Mouse (Mus musculus) myocyte (in vitro differentiated cells): ENCODE data around the gene Golt1a. TPM values are rescaled to one million over a fixed set of nuclear protein-coding genes. Genes with fewer than 3 reads are reported as not detected.

Experiments used
- H3K27me3 ChIP-seq: one replicate; pipeline ENCODE4 v1.6.1; 2011; ENCODE audit not compliant: control insufficient read depth, insufficient read depth, insufficient read length
- H3K36me3 ChIP-seq: one replicate; pipeline ENCODE4 v1.6.1; 2011; ENCODE audit not compliant: control insufficient read depth, insufficient read depth
- H3K4me2 ChIP-seq: one replicate; pipeline ENCODE4 v1.6.1; 2011; ENCODE audit warnings: low read depth, control low read depth
- H3K4me3 ChIP-seq: one replicate; pipeline ENCODE4 v1.5.1; 2011; ENCODE audit warnings: mild to moderate bottlenecking, control low read depth, moderate library complexity
- H3K79me2 ChIP-seq: one replicate; pipeline ENCODE4 v1.6.1; 2011; ENCODE audit not compliant: control insufficient read depth, insufficient read depth
- H3ac ChIP-seq: one replicate; pipeline ENCODE4 v1.6.1; 2011; ENCODE audit not compliant: control insufficient read depth, insufficient read length
- CEBPB ChIP-seq: IDR thresholded peaks from 2 replicates; pipeline ENCODE4 v1.6.1; 2011; ENCODE audit warnings: mild to moderate bottlenecking, moderate library complexity; ENCODE audit not compliant: poor library complexity, insufficient read depth, severe bottlenecking
- E2F4 ChIP-seq: IDR thresholded peaks from one replicate; pipeline ENCODE4 v1.6.1; 2011; ENCODE audit warnings: mild to moderate bottlenecking, control low read depth, moderate library complexity; ENCODE audit not compliant: insufficient read depth
- MAX ChIP-seq: IDR thresholded peaks from one replicate; pipeline ENCODE4 v1.6.1; 2011; ENCODE audit warnings: low read depth, mild to moderate bottlenecking, control low read depth
- MYOD1 ChIP-seq, 3 experiments: IDR thresholded peaks; one replicate each; pipeline ENCODE4 v1.6.1; 2011; ENCODE audit warnings: control low read depth in 2 of 3, low read depth in 2 of 3, mild to moderate bottlenecking in 2 of 3, moderate library complexity in 1 of 3; ENCODE audit not compliant: insufficient read length in 2 of 3, control insufficient read depth in 1 of 3
- MYOG ChIP-seq, 3 experiments: IDR thresholded peaks; one replicate each; pipeline ENCODE4 v1.6.1; 2011; ENCODE audit warnings: control low read depth in 2 of 3, low read depth in 2 of 3, mild to moderate bottlenecking in 2 of 3; ENCODE audit not compliant: insufficient read length in 2 of 3, control insufficient read depth in 1 of 3, insufficient read depth in 1 of 3
- POLR2A ChIP-seq: IDR thresholded peaks from one replicate; pipeline ENCODE4 v1.6.1; 2011; ENCODE audit warnings: low read depth, mild to moderate bottlenecking, control low read depth, moderate library complexity; ENCODE audit not compliant: insufficient read length
- POLR2AphosphoS2 ChIP-seq: IDR thresholded peaks from one replicate; pipeline ENCODE4 v1.6.1; 2011; ENCODE audit warnings: low read depth, control low read depth; ENCODE audit not compliant: insufficient read length
- REST ChIP-seq: IDR thresholded peaks from one replicate; pipeline ENCODE4 v1.6.1; 2011; ENCODE audit warnings: mild to moderate bottlenecking, control low read depth, moderate library complexity; ENCODE audit not compliant: insufficient read depth, insufficient read length
- SRF ChIP-seq: IDR thresholded peaks from one replicate; pipeline ENCODE4 v1.6.1; 2011; ENCODE audit warnings: low read depth; ENCODE audit not compliant: control insufficient read depth, insufficient read length
- TCF12 ChIP-seq: IDR thresholded peaks from one replicate; pipeline ENCODE4 v1.6.1; 2011; ENCODE audit warnings: mild to moderate bottlenecking, control low read depth; ENCODE audit not compliant: poor library complexity, insufficient read depth, severe bottlenecking
- TCF3 ChIP-seq: IDR thresholded peaks from one replicate; pipeline ENCODE4 v1.6.1; 2011; ENCODE audit warnings: low read depth, control low read depth; ENCODE audit not compliant: insufficient read length
- USF1 ChIP-seq: IDR thresholded peaks from one replicate; pipeline ENCODE4 v1.6.1; 2011; ENCODE audit warnings: low read depth, mild to moderate bottlenecking, control low read depth, moderate library complexity
- polyA plus RNA-seq: library from polyadenylated mRNA; unstranded; fragments of >200 nt; fragmentation: generic; extraction: Trizol; gene quantifications from one replicate; pipeline ENCODE4 v1.2.1, GENCODE M21; 2012; ENCODE audit warnings: missing spikeins

Golt1a gene
- polyA plus RNA-seq, 1 experiment = not detected

GRCm38 (mm10) chr1:133344357-133344756 is 34.8 kb downstream of the Golt1a start:
- Histone ChIP-seq H3K4me2 (no peak overlapping the region), H3K27me3 (peaks cover 13% of the 10 kb centered on the region), H3ac (no peak overlapping the region), H3K36me3 (no peaks in the 10 kb centered on the region), H3K4me3 (no peak overlapping the region), H3K79me2 (no peaks in the 10 kb centered on the region)
- TF ChIP-seq SRF = no peak
- TF ChIP-seq POLR2A = no peak
- no peak for TF ChIP-seq E2F4
- no peak for TF ChIP-seq USF1
- no peak for TF ChIP-seq REST
- TF ChIP-seq MAX = no peak
- no peak for TF ChIP-seq TCF3
- no peak for TF ChIP-seq TCF12
- no peak for TF ChIP-seq MYOG (IDR thresholded peaks at IDR 0.05; ENCODE audit: control insufficient read depth in 1 of 3, insufficient read depth in 1 of 3, insufficient read length in 2 of 3, low read depth in 2 of 3)

DNA sequence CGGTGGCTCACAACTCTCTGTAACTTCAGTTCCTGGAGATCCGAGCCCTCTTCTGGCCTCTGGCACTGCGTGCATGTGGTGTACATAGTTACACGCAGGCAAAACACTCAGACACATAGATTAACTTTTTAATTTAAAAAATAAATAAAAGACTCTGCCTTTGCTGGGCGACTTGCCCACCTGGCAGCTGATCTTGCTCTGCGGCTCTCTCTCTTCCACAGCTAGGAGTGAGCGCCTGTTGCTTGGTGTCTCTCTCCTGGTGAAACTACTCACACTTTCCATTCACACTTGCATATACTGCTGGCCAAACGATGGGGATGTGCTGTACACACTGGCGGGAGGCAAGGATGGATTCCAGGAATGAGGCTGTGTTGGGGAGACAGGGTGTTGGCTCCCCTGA is 36.9 kb downstream of the Golt1a start:
- no peaks in the 10 kb centered on the region for H3K36me3 ChIP-seq
- TF ChIP-seq POLR2AphosphoS2 (no peak), TCF3 (no peak), MAX (no peak), POLR2A (no peak), MYOG (IDR thresholded peaks at IDR 0.05; ENCODE audit: control insufficient read depth in 1 of 3, insufficient read depth in 1 of 3, insufficient read length in 2 of 3, low read depth in 2 of 3) (no peak), REST (no peak), MYOD1 (IDR thresholded peaks at IDR 0.05; ENCODE audit: control insufficient read depth in 1 of 3, insufficient read length in 2 of 3, low read depth in 2 of 3) (no peak), SRF (no peak), E2F4 (no peak), TCF12 (no peak), CEBPB (no peak), USF1 (no peak)
- H3K4me3 ChIP-seq = no peak overlapping the region
- no peak overlapping the region for H3K4me2 ChIP-seq
- peaks cover 23% of the 10 kb centered on the region for H3K27me3 ChIP-seq
- H3K79me2 ChIP-seq = no peaks in the 10 kb centered on the region
- no peak overlapping the region for H3ac ChIP-seq

DNA sequence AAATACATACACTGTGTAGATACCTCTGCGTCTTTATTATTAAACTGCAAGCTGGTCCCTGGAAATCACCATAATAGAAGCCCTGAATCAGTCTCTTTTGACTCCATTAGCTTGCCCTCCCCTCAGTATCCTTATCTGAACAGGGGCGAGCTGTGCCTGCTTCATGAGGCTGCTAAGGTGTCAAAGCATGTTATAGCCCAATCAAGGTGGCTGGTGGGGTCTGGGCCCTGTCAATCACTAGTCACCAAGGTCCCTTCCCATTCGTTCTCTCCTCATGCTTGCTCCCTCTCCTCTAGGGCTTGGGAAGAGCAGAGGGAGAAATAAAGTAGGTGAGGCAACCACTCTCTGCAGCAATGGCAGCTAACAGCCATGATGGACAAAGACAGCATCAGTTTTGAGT is 37.6 kb downstream of the Golt1a start:
- H3ac ChIP-seq = no peak overlapping the region
- no peak overlapping the region for H3K4me3 ChIP-seq
- peaks cover 29% of the 10 kb centered on the region for H3K27me3 ChIP-seq
- H3K36me3 ChIP-seq = no peaks in the 10 kb centered on the region
- H3K79me2 ChIP-seq = no peaks in the 10 kb centered on the region
- no peak for TF ChIP-seq MYOD1 (IDR thresholded peaks at IDR 0.05; ENCODE audit: control insufficient read depth in 1 of 3, insufficient read length in 2 of 3, low read depth in 2 of 3)
- TF ChIP-seq E2F4 = no peak
- TF ChIP-seq REST = no peak
- no peak for TF ChIP-seq POLR2AphosphoS2
- TF ChIP-seq POLR2A = no peak
- no peak overlapping the region for H3K4me2 ChIP-seq

- Histone ChIP-seq H3K79me2 (no peaks in the 10 kb centered on the region), H3K36me3 (no peaks in the 10 kb centered on the region), H3K4me2 (no peak overlapping the region), H3K27me3 (peaks cover 36% of the 10 kb centered on the region), H3K4me3 (no peak overlapping the region), H3ac (no peak overlapping the region)
- TF ChIP-seq USF1 = no peak
- TF ChIP-seq TCF3 = no peak
Measured at GRCm38 (mm10) chr1:133347693-133348520, 38.3 kb downstream of the Golt1a start.

- TF ChIP-seq TCF3 = no peak
- Histone ChIP-seq H3K36me3 (no peaks in the 10 kb centered on the region), H3K27me3 (peaks cover 57% of the 10 kb centered on the region), H3ac (no peak within 1 kb of the TSS), H3K4me2 (no peak within 1 kb of the TSS), H3K79me2 (no peaks in the 10 kb centered on the region), H3K4me3 (no peak within 1 kb of the TSS)
Measured at GRCm38 (mm10) chr1:133350210-133350609, 40.6 kb downstream of the Golt1a start, which contains the start of gene Ren1. Gene Ren1 (plus strand): TSS chr1:133350510.
